Mouse (Mus musculus) heart, embryonic 13.5 days (tissue): ENCODE results near the gene Gm45716. TPM values are rescaled to one million over a fixed set of nuclear protein-coding genes. Genes with fewer than 3 reads are reported as not detected.

Source experiments
- ATAC-seq: fragments of 200-750 bp; cut with Nextera tagmentation; 2 replicates; pipeline ENCODE4 v1.8.0; 2017; ENCODE audit warnings: moderate TSS enrichment; ENCODE audit not compliant: insufficient number of reproducible peaks, low FRiP score, low TSS enrichment; ENCODE audit errors: extremely low read depth
- H3K27ac ChIP-seq: fragments of 300-500 bp; sonication (generic); replicated peaks from 2 replicates; pipeline ENCODE4 v1.5.1; 2015; ENCODE audit warnings: moderate library complexity, mild to moderate bottlenecking, inconsistent platforms
- H3K27me3 ChIP-seq: fragments of 300-500 bp; sonication (generic); replicated peaks from 2 replicates; pipeline ENCODE4 v1.6.1; 2015; ENCODE audit warnings: mild to moderate bottlenecking, inconsistent platforms
- H3K36me3 ChIP-seq: fragments of 300-500 bp; sonication (generic); 2 replicates; pipeline ENCODE4 v1.6.1; 2015; ENCODE audit warnings: mild to moderate bottlenecking, inconsistent platforms
- H3K4me1 ChIP-seq: fragments of 300-500 bp; sonication (generic); 2 replicates; pipeline ENCODE4 v1.6.1; 2015; ENCODE audit warnings: inconsistent platforms
- H3K4me2 ChIP-seq: fragments of 300-500 bp; sonication (generic); 2 replicates; pipeline ENCODE4 v1.6.1; 2015; ENCODE audit warnings: inconsistent platforms, mild to moderate bottlenecking, moderate library complexity
- H3K4me3 ChIP-seq: fragments of 300-500 bp; sonication (generic); 2 replicates; pipeline ENCODE4 v1.5.1; 2015; ENCODE audit warnings: moderate library complexity, mild to moderate bottlenecking, inconsistent platforms
- H3K9ac ChIP-seq: fragments of 300-500 bp; sonication (generic); 2 replicates; pipeline ENCODE4 v1.6.1; 2015; ENCODE audit warnings: inconsistent platforms, mild to moderate bottlenecking, moderate library complexity
- H3K9me3 ChIP-seq: fragments of 300-500 bp; sonication (generic); 2 replicates; pipeline ENCODE4 v1.6.1; 2016; ENCODE audit warnings: inconsistent platforms
- WGBS: fragments of 180-500 bp; shearing (Covaris S2); methylation state at CpG from one replicate; pipeline ENCODE4 v1.1.7; 2015; ENCODE audit warnings: mixed read lengths; 5-methylcytosine and 5-hydroxymethylcytosine counted together
- polyA plus RNA-seq: library from polyadenylated mRNA; unstranded; fragments of >200 nt; fragmentation: Nextera tagmentation; extraction: Ambion mirVana; gene quantifications from 2 replicates; pipeline ENCODE4 v1.2.1, GENCODE M21; 2015

Gene Gm45716
- polyA plus RNA-seq, 1 experiment from 2014 or later: 42.2 TPM

- no peaks in the 10 kb centered on the region for H3K36me3 ChIP-seq
- no peak overlapping the region for H3K9ac ChIP-seq
- 69% methylated on average over 4 of the region's 4 CpGs for WGBS
- no peaks in the 10 kb centered on the region for H3K9me3 ChIP-seq
- no peak overlapping the region for H3K27ac ChIP-seq
- no peak overlapping the region for H3K4me3 ChIP-seq
- no peaks in the 10 kb centered on the region for H3K4me1 ChIP-seq
- H3K27me3 ChIP-seq: no peaks in the 10 kb centered on the region; the same call in 1 of the 2 replicates
- no peak for ATAC-seq
- no peak overlapping the region for H3K4me2 ChIP-seq
Observed at GRCm38 (mm10) chr11:90291156-90291555, 103.7 kb downstream of the Gm45716 start.

GRCm38 (mm10) chr11:90292766-90293165 lies 105.3 kb downstream of the Gm45716 start:
- no peak overlapping the region for H3K9ac ChIP-seq
- H3K9me3 ChIP-seq: no peaks in the 10 kb centered on the region
- no peaks in the 10 kb centered on the region for H3K36me3 ChIP-seq
- no peak overlapping the region for H3K27ac ChIP-seq
- H3K4me2 ChIP-seq: no peak overlapping the region
- H3K4me1 ChIP-seq: no peaks in the 10 kb centered on the region
- no peak for ATAC-seq
- no peaks in the 10 kb centered on the region; the same call in 1 of the 2 replicates for H3K27me3 ChIP-seq
- no peak overlapping the region for H3K4me3 ChIP-seq

- Histone ChIP-seq H3K4me3 (no peak overlapping the region), H3K27ac (no peak overlapping the region), H3K9ac (no peak overlapping the region), H3K27me3 (no peaks in the 10 kb centered on the region; the same call in 1 of the 2 replicates), H3K4me1 (no peaks in the 10 kb centered on the region), H3K36me3 (no peaks in the 10 kb centered on the region), H3K9me3 (no peaks in the 10 kb centered on the region), H3K4me2 (no peak overlapping the region)
- WGBS: 83% methylated on average over 2 of the region's 2 CpGs
- ATAC-seq: no peak
Observed at GRCm38 (mm10) chr11:90294622-90295021, 107.1 kb downstream of the Gm45716 start.

Other genes with a start within 250 kb of the Gm45716 start
- 11.3 and 12.9 TPM in 2 replicates for gene Pctp, start 184.8 kb upstream of the Gm45716 start, polyA plus RNA-seq
- 11.4 and 12.3 TPM in 2 replicates for gene Tmem100, start 157.3 kb upstream of the Gm45716 start, polyA plus RNA-seq
- gene Mmd, start 61.8 kb downstream of the Gm45716 start, polyA plus RNA-seq: 84.1 and 99.1 TPM in 2 replicates
- 3.0 and 3.3 TPM in 2 replicates for gene Hlf, start 203.2 kb downstream of the Gm45716 start, polyA plus RNA-seq